Mouse (Mus musculus) CH12.LX (cell line): Measurements from ENCODE around the gene Ppp6r1.

Experiments
- CTCF ChIP-seq, 2 experiments: IDR thresholded peaks in 1 of 2; conservative IDR thresholded peaks in 1 of 2; 2 replicates each; pipeline ENCODE4 v1.5.1; 2011 to 2012; ENCODE audit warnings: low read depth in 2 of 2, low read length in 2 of 2, improper control_type of control experiment in 1 of 2, inconsistent platforms in 1 of 2, mild to moderate bottlenecking in 1 of 2, moderate library complexity in 1 of 2
- E2F4 ChIP-seq: IDR thresholded peaks from 2 replicates; pipeline ENCODE4 v1.6.1; 2011; ENCODE audit warnings: low read depth, low read length, improper control_type of control experiment; ENCODE audit not compliant: insufficient replicate concordance
- JUND ChIP-seq: conservative IDR thresholded peaks from 2 replicates; pipeline ENCODE4 v1.6.1; 2011; ENCODE audit warnings: low read depth, low read length, improper control_type of control experiment
- KAT2A ChIP-seq: IDR thresholded peaks from 2 replicates; pipeline ENCODE4 v1.6.1; 2012; ENCODE audit warnings: low read length, improper control_type of control experiment, inconsistent platforms; ENCODE audit not compliant: insufficient replicate concordance
- MAFK ChIP-seq: IDR thresholded peaks from 2 replicates; pipeline ENCODE4 v1.6.1; 2011; ENCODE audit warnings: low read length, improper control_type of control experiment; ENCODE audit not compliant: insufficient replicate concordance
- MAX ChIP-seq: IDR thresholded peaks from 2 replicates; pipeline ENCODE4 v1.6.1; 2011; ENCODE audit warnings: low read length, improper control_type of control experiment
- MEF2A ChIP-seq: IDR thresholded peaks from 2 replicates; pipeline ENCODE4 v1.6.1; 2014; ENCODE audit warnings: low read depth, mild to moderate bottlenecking, inconsistent platforms, low read length, improper control_type of control experiment, borderline replicate concordance
- MYC ChIP-seq: IDR thresholded peaks from 2 replicates; pipeline ENCODE4 v1.6.1; 2011; ENCODE audit warnings: low read depth, mild to moderate bottlenecking, improper control_type of control experiment, low read length
- POLR2A ChIP-seq: IDR thresholded peaks from 2 replicates; pipeline ENCODE4 v1.6.1; 2011; ENCODE audit warnings: low read depth, mild to moderate bottlenecking, improper control_type of control experiment, low read length
- ZC3H11A ChIP-seq: IDR thresholded peaks from 2 replicates; pipeline ENCODE4 v1.6.1; 2012; ENCODE audit warnings: low read depth, mild to moderate bottlenecking, inconsistent platforms, low read length, improper control_type of control experiment
- ZKSCAN1 ChIP-seq: IDR thresholded peaks from 2 replicates; pipeline ENCODE4 v1.6.1; 2012; ENCODE audit warnings: low read depth, inconsistent platforms, low read length, improper control_type of control experiment, borderline replicate concordance

- no peak for TF ChIP-seq CTCF (conservative IDR thresholded peaks at IDR 0.05 in 1 of 2, IDR thresholded peaks at IDR 0.05 in 1 of 2; ENCODE audit: low read depth in 2 of 2, low read length in 2 of 2)
- no peak for TF ChIP-seq KAT2A
- no peak for TF ChIP-seq POLR2A
- no peak for TF ChIP-seq MAFK
- TF ChIP-seq ZC3H11A = no peak
- TF ChIP-seq MEF2A = no peak
- TF ChIP-seq E2F4 = no peak
- TF ChIP-seq MYC = no peak
- no peak for TF ChIP-seq JUND
- no peak for TF ChIP-seq MAX
- TF ChIP-seq ZKSCAN1 = no peak
These were observed 38.8 kb downstream of the Ppp6r1 start for GRCm38 (mm10) chr7:4619979-4620378.
